Mouse (Mus musculus) MEL-GATA-1-ER (cell line): Measurements from ENCODE around the gene Lkaaear1.

Experiments
- DNase-seq: peaks from one replicate; pipeline ENCODE4 v3.0.0-alpha.2; 2012; ENCODE audit warnings: low read depth; ENCODE audit errors: extremely low read depth

Gene Lkaaear1

GRCm38 (mm10) chr2:181698241-181698640 is at the start of gene Lkaaear1:
Lkaaear1 (minus strand) TSS chr2:181698442.
- no peak for DNase-seq

GRCm38 (mm10) chr2:181730051-181730450 is 31.8 kb upstream of the Lkaaear1 start:
- DNase-seq = no peak

- no peak for DNase-seq
Observed at GRCm38 (mm10) chr2:181727659-181728262, 29.5 kb upstream of the Lkaaear1 start.

- no peak for DNase-seq
Observed at GRCm38 (mm10) chr2:181722213-181722612, 24.0 kb upstream of the Lkaaear1 start.

GRCm38 (mm10) chr2:181721200-181721599 is 23.0 kb upstream of the Lkaaear1 start:
- no peak for DNase-seq

- DNase-seq = no peak
Observed at GRCm38 (mm10) chr2:181720061-181720460, 21.8 kb upstream of the Lkaaear1 start.

- no peak for DNase-seq
Observed at GRCm38 (mm10) chr2:181716991-181717390, 18.7 kb upstream of the Lkaaear1 start.

- DNase-seq = no peak
Observed at GRCm38 (mm10) chr2:181715382-181715781, 17.1 kb upstream of the Lkaaear1 start.

GRCm38 (mm10) chr2:181714903-181715326 is 16.7 kb upstream of the Lkaaear1 start, which contains the start of gene Oprl1:
Oprl1 (plus strand) TSS chr2:181715016.
- peak; percentile 41 for DNase-seq

- DNase-seq = no peak
Observed at GRCm38 (mm10) chr2:181713749-181714148, 15.5 kb upstream of the Lkaaear1 start.

- DNase-seq = peak; percentile 41
Observed at GRCm38 (mm10) chr2:181706668-181707067, 8.4 kb upstream of the Lkaaear1 start.

GRCm38 (mm10) chr2:181696801-181697420 is 1.3 kb downstream of the Lkaaear1 start:
- no peak for DNase-seq

- no peak for DNase-seq
Observed at GRCm38 (mm10) chr2:181695776-181696175, 2.5 kb downstream of the Lkaaear1 start.

- no peak for DNase-seq
Observed at GRCm38 (mm10) chr2:181694581-181694980, 3.7 kb downstream of the Lkaaear1 start.

- peak; percentile 78 for DNase-seq
Observed at GRCm38 (mm10) chr2:181693339-181694280, 4.6 kb downstream of the Lkaaear1 start, which contains the start of gene Rgs19. Rgs19 (minus strand) TSS chr2:181693977.

GRCm38 (mm10) chr2:181692304-181692703 is 5.9 kb downstream of the Lkaaear1 start:
- DNase-seq = no peak

- DNase-seq = peak; percentile 87
Observed at GRCm38 (mm10) chr2:181691571-181691970, 6.7 kb downstream of the Lkaaear1 start.

- no peak for DNase-seq
Observed at GRCm38 (mm10) chr2:181691083-181691482, 7.2 kb downstream of the Lkaaear1 start.

- no peak for DNase-seq
Observed at GRCm38 (mm10) chr2:181689466-181690160, 8.6 kb downstream of the Lkaaear1 start.

GRCm38 (mm10) chr2:181687586-181687985 is 10.7 kb downstream of the Lkaaear1 start:
- DNase-seq = no peak

GRCm38 (mm10) chr2:181685686-181686085 is 12.6 kb downstream of the Lkaaear1 start:
- no peak for DNase-seq
